Mouse (Mus musculus) spleen, adult 2 months (tissue): ENCODE results near the gene Gadd45gip1.

ENCODE experiments used
- CTCF ChIP-seq: fragments of 200-500 bp; IDR thresholded peaks from 2 replicates; pipeline ENCODE4 v1.5.1; 2011; ENCODE audit warnings: mild to moderate bottlenecking, inconsistent platforms; ENCODE audit not compliant: insufficient read depth, insufficient read length, insufficient replicate concordance; ENCODE audit errors: extremely low read depth
- POLR2A ChIP-seq: fragments of 200-500 bp; IDR thresholded peaks from 2 replicates; pipeline ENCODE4 v1.6.1; 2011; ENCODE audit warnings: low read depth, low read length, inconsistent platforms

GRCm38 (mm10) chr8:84816117-84816516 lies 15.2 kb upstream of the Gadd45gip1 start:
- TF ChIP-seq POLR2A (no peak), CTCF (no peak)
